Mouse (Mus musculus): ENCODE results near the gene Kirrel3. TPM values are rescaled to one million over a fixed set of nuclear protein-coding genes. Genes with fewer than 3 reads are reported as not detected.

The Kirrel3 gene
- polyA plus RNA-seq, 1 experiment from 2014 or later: 3.5 TPM

- Histone ChIP-seq H3K27ac (no peak overlapping the region), H3K9ac (no peak overlapping the region), H3K9me3 (no peaks in the 10 kb centered on the region), H3K27me3 (replicated peaks) (no peaks in the 10 kb centered on the region), H3K4me1 (no peaks in the 10 kb centered on the region), H3K4me3 (replicated peaks) (no peak overlapping the region), H3K4me2 (no peak overlapping the region), H3K36me3 (no peaks in the 10 kb centered on the region)
- ATAC-seq (ENCODE audit: insufficient read depth, low FRiP score, low read depth): no peak
- 15% methylated on average over 6 of the region's 6 CpGs for whole genome bisulfite sequencing
Observed at GRCm38 (mm10) chr9:34967772-34968171, 482.1 kb downstream of the Kirrel3 start.

DNA sequence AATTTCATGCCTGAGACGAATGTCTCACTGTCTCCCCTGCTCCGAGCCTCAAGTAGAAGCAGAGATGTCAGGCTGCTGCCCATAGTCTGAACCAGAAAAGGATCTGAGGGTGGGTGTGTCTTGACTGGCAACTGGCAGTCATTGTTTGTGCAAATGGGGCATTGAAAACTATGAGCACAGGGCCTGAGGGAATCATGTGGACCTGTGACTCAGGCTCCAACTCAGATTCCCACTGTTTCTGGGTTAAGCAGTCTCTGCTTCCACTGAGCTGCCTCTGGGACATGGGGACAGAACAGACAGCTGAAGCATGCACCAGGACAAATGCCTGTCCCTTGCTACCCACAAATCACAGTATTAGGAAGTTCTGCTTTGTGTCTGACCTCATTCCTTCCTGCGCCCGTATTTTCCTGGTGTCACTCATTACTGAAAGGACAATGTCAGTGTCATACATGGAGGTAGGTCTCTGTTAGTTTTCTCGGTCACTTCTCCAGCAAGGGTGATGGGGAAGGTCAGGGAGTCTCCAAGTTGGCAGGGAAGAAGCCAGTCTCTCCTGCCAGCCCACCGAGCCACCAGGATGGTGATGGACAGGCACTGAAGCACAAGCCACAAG is 484.3 kb downstream of the Kirrel3 start:
- Histone ChIP-seq H3K4me2 (no peak overlapping the region), H3K9ac (no peak overlapping the region), H3K27me3 (replicated peaks) (no peaks in the 10 kb centered on the region), H3K9me3 (no peaks in the 10 kb centered on the region), H3K4me1 (no peaks in the 10 kb centered on the region), H3K4me3 (replicated peaks) (no peak overlapping the region), H3K36me3 (no peaks in the 10 kb centered on the region), H3K27ac (no peak overlapping the region)
- no peak for ATAC-seq (ENCODE audit: insufficient read depth, low FRiP score, low read depth)
- 66% methylated on average over 6 of the region's 6 CpGs for WGBS

- no peak overlapping the region for H3K4me2 ChIP-seq
- 96% methylated on average over 1 of the region's 1 CpGs for WGBS
- H3K27ac ChIP-seq: no peak overlapping the region
Observed at GRCm38 (mm10) chr9:34974326-34974725, 488.6 kb downstream of the Kirrel3 start.

DNA sequence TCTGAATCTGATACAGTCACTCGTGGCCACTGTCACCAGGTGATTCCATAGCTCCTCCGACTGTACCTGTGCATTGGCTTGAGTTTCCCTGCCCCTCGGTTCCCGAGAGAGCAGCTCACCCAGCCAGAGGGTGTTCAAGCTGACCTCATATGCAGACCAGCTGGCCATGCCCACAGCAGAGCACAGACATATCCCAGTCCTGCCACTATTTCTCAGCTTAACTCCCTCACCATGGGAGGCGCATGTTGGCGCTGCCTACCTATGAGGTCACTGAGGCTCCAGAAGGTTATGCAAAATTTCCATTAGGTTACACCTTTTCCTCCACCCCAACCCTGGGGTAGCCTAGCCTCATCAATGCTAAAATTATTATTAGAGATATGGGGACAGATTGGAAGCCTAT is 489.6 kb downstream of the Kirrel3 start:
- H3K9ac ChIP-seq: no peak overlapping the region
- no peaks in the 10 kb centered on the region for H3K9me3 ChIP-seq
- no peaks in the 10 kb centered on the region for H3K27me3 ChIP-seq (replicated peaks)
- H3K4me2 ChIP-seq: no peak overlapping the region
- H3K4me1 ChIP-seq: 0 out of 2 replicates have a peak, but pooled peaks cover 10% of the 10 kb centered on the region
- H3K27ac ChIP-seq: no peak overlapping the region
- H3K36me3 ChIP-seq: no peaks in the 10 kb centered on the region
- H3K4me3 ChIP-seq (replicated peaks): no peak overlapping the region
- 86% methylated on average over 6 of the region's 6 CpGs for WGBS
- ATAC-seq (ENCODE audit: insufficient read depth, low FRiP score, low read depth): no peak

More at GRCm38 (mm10) chr9:34974326-34974725, 488.6 kb downstream of the Kirrel3 start:
- Histone ChIP-seq H3K9me3 (no peaks in the 10 kb centered on the region), H3K9ac (no peak overlapping the region), H3K27me3 (replicated peaks) (no peaks in the 10 kb centered on the region), H3K4me1 (0 out of 2 replicates have a peak, but pooled peaks cover 10% of the 10 kb centered on the region), H3K36me3 (no peaks in the 10 kb centered on the region), H3K4me3 (replicated peaks) (no peak overlapping the region)
- no peak for ATAC-seq (ENCODE audit: insufficient read depth, low FRiP score, low read depth)

- Histone ChIP-seq H3K27me3 (replicated peaks) (no peaks in the 10 kb centered on the region), H3K4me2 (no peak overlapping the region), H3K4me3 (replicated peaks) (no peak overlapping the region), H3K9ac (no peak overlapping the region), H3K36me3 (no peaks in the 10 kb centered on the region), H3K9me3 (no peaks in the 10 kb centered on the region), H3K4me1 (0 out of 2 replicates have a peak, but pooled peaks cover 10% of the 10 kb centered on the region), H3K27ac (no peak overlapping the region)
- no peak for ATAC-seq (ENCODE audit: insufficient read depth, low FRiP score, low read depth)
- 69% methylated on average over 8 of the region's 8 CpGs for WGBS
Observed at GRCm38 (mm10) chr9:34976596-34977462, 491.1 kb downstream of the Kirrel3 start.

DNA sequence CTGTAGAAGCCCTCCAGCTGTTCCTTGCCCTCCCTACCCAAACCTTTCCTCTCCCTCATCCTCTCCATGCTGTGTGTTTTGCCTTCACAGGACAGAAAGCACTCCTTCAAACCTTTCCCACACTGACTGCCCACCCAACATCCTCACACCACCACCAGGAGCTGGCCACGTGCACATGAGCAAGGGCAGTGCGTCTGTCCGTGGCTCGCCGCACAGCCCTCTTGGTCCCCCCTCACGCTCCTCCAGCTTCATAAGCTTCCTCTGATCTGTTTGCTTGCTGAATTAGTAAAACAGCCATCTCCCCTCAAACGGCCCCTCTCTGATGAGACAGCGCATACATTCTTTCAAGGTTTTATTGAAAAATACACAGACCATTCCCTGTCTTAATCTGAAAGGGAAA is 492.0 kb downstream of the Kirrel3 start:
- ATAC-seq (ENCODE audit: insufficient read depth, low FRiP score, low read depth): no peak
- Histone ChIP-seq H3K9me3 (no peaks in the 10 kb centered on the region), H3K4me2 (no peak overlapping the region), H3K4me1 (0 out of 2 replicates have a peak, but pooled peaks cover 10% of the 10 kb centered on the region), H3K27ac (no peak overlapping the region), H3K27me3 (replicated peaks) (no peaks in the 10 kb centered on the region), H3K36me3 (no peaks in the 10 kb centered on the region), H3K4me3 (replicated peaks) (no peak overlapping the region), H3K9ac (no peak overlapping the region)
- WGBS: 51% methylated on average over 8 of the region's 8 CpGs

- Histone ChIP-seq H3K36me3 (no peaks in the 10 kb centered on the region), H3K4me3 (replicated peaks) (no peak overlapping the region), H3K9me3 (no peaks in the 10 kb centered on the region), H3K9ac (no peak overlapping the region), H3K27me3 (replicated peaks) (no peaks in the 10 kb centered on the region), H3K27ac (no peak overlapping the region), H3K4me2 (no peak overlapping the region), H3K4me1 (0 out of 2 replicates have a peak, but pooled peaks cover 10% of the 10 kb centered on the region)
- 61% methylated on average over 3 of the region's 3 CpGs for WGBS
- ATAC-seq (ENCODE audit: insufficient read depth, low FRiP score, low read depth): no peak
Observed at GRCm38 (mm10) chr9:34978229-34978628, 492.5 kb downstream of the Kirrel3 start.

GRCm38 (mm10) chr9:34980516-34981265 is 495.0 kb downstream of the Kirrel3 start:
- Histone ChIP-seq H3K9ac (no peak overlapping the region), H3K36me3 (no peaks in the 10 kb centered on the region), H3K27ac (no peak overlapping the region), H3K27me3 (replicated peaks) (no peaks in the 10 kb centered on the region), H3K4me3 (replicated peaks) (no peak overlapping the region), H3K9me3 (no peaks in the 10 kb centered on the region), H3K4me2 (no peak overlapping the region), H3K4me1 (0 out of 2 replicates have a peak, but pooled peaks cover 10% of the 10 kb centered on the region)
- no peak for ATAC-seq (ENCODE audit: insufficient read depth, low FRiP score, low read depth)
- WGBS: 86% methylated on average over 5 of the region's 5 CpGs

DNA sequence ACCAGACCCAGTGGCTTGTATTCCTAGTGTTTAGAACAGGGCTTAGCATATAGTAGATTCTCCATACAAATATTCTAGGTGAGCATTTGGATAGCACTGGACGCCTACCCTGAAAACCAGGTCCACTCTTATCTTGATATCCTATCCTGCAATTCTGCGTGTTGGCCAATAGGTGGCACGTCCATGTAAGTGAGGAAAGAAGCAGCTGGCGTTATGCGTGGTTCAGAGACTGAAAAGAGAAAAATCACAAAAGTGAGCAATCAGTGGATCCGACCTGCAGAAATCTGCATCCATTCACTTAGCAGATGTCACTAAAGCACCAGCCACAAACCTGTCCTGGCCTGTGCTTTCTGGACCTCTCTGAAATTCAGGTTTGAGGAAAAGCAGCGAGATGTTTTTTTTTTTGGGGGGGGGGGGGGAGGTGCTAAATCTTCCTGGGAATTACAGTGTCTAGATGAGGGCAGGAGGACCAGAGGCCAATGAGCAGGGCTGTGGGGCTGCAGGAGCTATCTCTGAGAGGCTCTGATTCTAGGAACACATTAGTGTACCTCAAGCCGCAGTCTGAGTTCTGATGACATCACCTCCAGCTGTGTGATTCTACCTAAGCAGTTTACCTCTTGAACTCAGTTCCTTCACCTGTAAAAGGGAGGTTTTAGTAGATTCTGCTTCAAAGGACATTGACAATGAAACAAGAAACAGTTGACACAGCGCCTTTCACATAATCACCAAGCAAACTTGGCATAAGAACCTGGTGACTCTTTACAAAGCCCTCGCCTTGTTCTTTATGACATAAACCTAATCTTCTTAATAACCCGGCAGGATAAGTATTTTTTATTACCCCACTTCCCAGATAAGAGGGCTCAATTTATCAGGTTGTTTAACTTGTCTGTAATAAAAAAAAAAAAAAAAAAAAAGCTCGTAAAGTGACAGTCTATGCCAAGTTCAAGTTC is 498.1 kb downstream of the Kirrel3 start:
- H3K27me3 ChIP-seq (replicated peaks): no peaks in the 10 kb centered on the region; the same call in 1 of the 2 replicates
- H3K4me2 ChIP-seq: peak overlapping the region; percentile 11; the same call in 1 of the 2 replicates
- no peak overlapping the region for H3K4me3 ChIP-seq (replicated peaks)
- H3K36me3 ChIP-seq: no peaks in the 10 kb centered on the region
- WGBS: 28% methylated on average over 12 of the region's 12 CpGs
- H3K9me3 ChIP-seq: no peaks in the 10 kb centered on the region
- no peaks in the 10 kb centered on the region for H3K4me1 ChIP-seq
- ATAC-seq (ENCODE audit: insufficient read depth, low FRiP score, low read depth): no peak
- H3K27ac ChIP-seq: no peak overlapping the region
- H3K9ac ChIP-seq: no peak overlapping the region

DNA sequence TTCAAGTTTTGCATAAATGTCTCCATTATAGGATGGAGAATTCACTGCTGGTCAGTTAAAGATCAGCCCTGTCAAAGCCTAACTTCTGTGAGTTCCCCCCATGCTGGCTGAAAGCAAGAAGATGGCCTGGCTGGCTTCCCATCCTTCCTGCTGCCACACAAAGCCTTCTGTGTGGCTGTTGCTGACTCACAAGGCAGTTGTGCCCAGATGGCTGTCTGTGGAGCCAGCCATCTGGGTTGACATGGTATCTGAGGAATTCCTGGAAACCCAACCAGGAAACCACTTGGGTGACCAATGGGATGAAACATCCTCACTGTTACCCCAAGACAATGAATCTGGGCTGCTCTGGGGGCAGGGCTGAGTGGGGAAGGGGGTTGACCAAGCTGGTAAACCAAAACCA is 500.5 kb downstream of the Kirrel3 start:
- H3K36me3 ChIP-seq: no peaks in the 10 kb centered on the region
- ATAC-seq (ENCODE audit: insufficient read depth, low FRiP score, low read depth): no peak

More for the DNA sequence above, 500.5 kb downstream of the Kirrel3 start:
- Histone ChIP-seq H3K9me3 (no peaks in the 10 kb centered on the region), H3K4me1 (no peaks in the 10 kb centered on the region), H3K4me3 (replicated peaks) (no peak overlapping the region), H3K27me3 (replicated peaks) (no peaks in the 10 kb centered on the region; the same call in 1 of the 2 replicates), H3K27ac (no peak overlapping the region), H3K4me2 (no peak overlapping the region), H3K9ac (no peak overlapping the region)

Measured in stomach, embryonic 15.5 days (tissue).